Mouse (Mus musculus) limb, embryonic 10.5 days (tissue): ENCODE data around the gene Ccdc107. TPM values are rescaled to one million over a fixed set of nuclear protein-coding genes. Genes with fewer than 3 reads are reported as not detected.

Source experiments
- DNase-seq: peaks from one replicate; pipeline ENCODE4 v3.0.0-alpha.2; 2017; ENCODE audit warnings: low spot score
- H3K27ac ChIP-seq: fragments of 300-500 bp; sonication (generic); 2 replicates; pipeline ENCODE4 v1.5.1; 2016; ENCODE audit warnings: mild to moderate bottlenecking
- H3K27me3 ChIP-seq: fragments of 300-500 bp; sonication (generic); 2 replicates; pipeline ENCODE4 v1.6.1; 2016; ENCODE audit warnings: low read depth, mild to moderate bottlenecking; ENCODE audit not compliant: poor library complexity, severe bottlenecking
- H3K36me3 ChIP-seq: fragments of 300-500 bp; sonication (generic); 2 replicates; pipeline ENCODE4 v1.6.1; 2016; ENCODE audit warnings: mild to moderate bottlenecking, moderate library complexity
- H3K4me1 ChIP-seq: fragments of 300-500 bp; sonication (generic); 2 replicates; pipeline ENCODE4 v1.6.1; 2016
- H3K4me3 ChIP-seq: fragments of 300-500 bp; sonication (generic); 2 replicates; pipeline ENCODE4 v1.5.1; 2016; ENCODE audit warnings: mild to moderate bottlenecking, moderate library complexity
- H3K9me3 ChIP-seq: fragments of 300-500 bp; sonication (generic); replicated peaks from 2 replicates; pipeline ENCODE4 v1.6.1; 2016; ENCODE audit warnings: mild to moderate bottlenecking
- WGBS: fragments of 180-500 bp; shearing (Covaris S2); methylation state at CpG from one replicate; pipeline ENCODE4 v1.1.7; 2016; 5-methylcytosine and 5-hydroxymethylcytosine counted together
- polyA plus RNA-seq: library from polyadenylated mRNA; unstranded; fragments of >200 nt; fragmentation: Nextera tagmentation; extraction: Ambion mirVana; gene quantifications from 2 replicates; pipeline ENCODE4 v1.2.1, GENCODE M21; 2016

Ccdc107 gene
- polyA plus RNA-seq, 1 experiment from 2014 or later: 50.8 TPM

- H3K27me3 ChIP-seq: peaks cover 43% of the 10 kb centered on the region
- peak within 1 kb of the TSS; percentile 85; the same call in 1 of the 2 replicates for H3K27ac ChIP-seq
- H3K4me1 ChIP-seq: peaks cover 30% of the 10 kb centered on the region
- H3K36me3 ChIP-seq: no peaks in the 10 kb centered on the region
- WGBS: 57% methylated on average over 9 of the region's 9 CpGs
- H3K9me3 ChIP-seq: no peaks in the 10 kb centered on the region
- H3K4me3 ChIP-seq: peak within 1 kb of the TSS; percentile 61; the same call in 1 of the 2 replicates
- DNase-seq: no peak
Observed at GRCm38 (mm10) chr4:43506536-43507185, 14.0 kb downstream of the Ccdc107 start, which contains the start of gene Car9. Gene Car9, plus strand, starts transcription at chr4:43506966.

GRCm38 (mm10) chr4:43507938-43508665 is 15.4 kb downstream of the Ccdc107 start:
- H3K4me1 ChIP-seq: peaks cover 34% of the 10 kb centered on the region
- no peaks in the 10 kb centered on the region for H3K9me3 ChIP-seq
- 14% methylated on average over 22 of the region's 22 CpGs for WGBS
- peaks cover 40% of the 10 kb centered on the region for H3K27me3 ChIP-seq
- DNase-seq: no peak
- no peaks in the 10 kb centered on the region for H3K36me3 ChIP-seq
- H3K4me3 ChIP-seq: peak overlapping the region; percentile 61
- peak overlapping the region; percentile 85 for H3K27ac ChIP-seq

- Histone ChIP-seq H3K4me3 (peak overlapping the region; percentile 61), H3K9me3 (no peaks in the 10 kb centered on the region), H3K27ac (peak overlapping the region; percentile 85), H3K27me3 (peaks cover 40% of the 10 kb centered on the region), H3K4me1 (peaks cover 34% of the 10 kb centered on the region), H3K36me3 (no peaks in the 10 kb centered on the region)
- peak; percentile 68 for DNase-seq
- 9% methylated on average over 13 of the region's 13 CpGs for WGBS
Observed at GRCm38 (mm10) chr4:43508666-43508997, 15.9 kb downstream of the Ccdc107 start.

GRCm38 (mm10) chr4:43509109-43509508 is 16.4 kb downstream of the Ccdc107 start:
- Histone ChIP-seq H3K27me3 (peaks cover 40% of the 10 kb centered on the region), H3K4me3 (peak overlapping the region; percentile 61), H3K27ac (peak overlapping the region; percentile 85), H3K36me3 (no peaks in the 10 kb centered on the region), H3K4me1 (peaks cover 34% of the 10 kb centered on the region), H3K9me3 (no peaks in the 10 kb centered on the region)
- 41% methylated on average over 9 of the region's 9 CpGs for WGBS
- DNase-seq: no peak

- Histone ChIP-seq H3K9me3 (no peaks in the 10 kb centered on the region), H3K27ac (no peak overlapping the region), H3K4me3 (no peak overlapping the region), H3K4me1 (peaks cover 40% of the 10 kb centered on the region), H3K36me3 (peaks cover 10% of the 10 kb centered on the region; the same call in 1 of the 2 replicates), H3K27me3 (peaks cover 32% of the 10 kb centered on the region)
- 77% methylated on average over 19 of the region's 19 CpGs for WGBS
- no peak for DNase-seq
Observed at GRCm38 (mm10) chr4:43511675-43512454, 19.2 kb downstream of the Ccdc107 start.

- H3K27ac ChIP-seq: no peak overlapping the region
- WGBS: 63% methylated on average over 7 of the region's 7 CpGs
- no peaks in the 10 kb centered on the region for H3K9me3 ChIP-seq
Observed at GRCm38 (mm10) chr4:43512653-43513052, 20.0 kb downstream of the Ccdc107 start.

GRCm38 (mm10) chr4:43513300-43513699 is 20.6 kb downstream of the Ccdc107 start:
- DNase-seq: no peak
- H3K4me1 ChIP-seq: peaks cover 28% of the 10 kb centered on the region
- H3K27ac ChIP-seq: no peak overlapping the region
- 91% methylated on average over 4 of the region's 4 CpGs for WGBS
- H3K36me3 ChIP-seq: peaks cover 22% of the 10 kb centered on the region
- H3K27me3 ChIP-seq: peaks cover 24% of the 10 kb centered on the region
- no peak overlapping the region for H3K4me3 ChIP-seq
- H3K9me3 ChIP-seq: no peaks in the 10 kb centered on the region

More at GRCm38 (mm10) chr4:43512653-43513052, 20.0 kb downstream of the Ccdc107 start:
- Histone ChIP-seq H3K4me3 (no peak overlapping the region), H3K27me3 (peaks cover 24% of the 10 kb centered on the region), H3K36me3 (peaks cover 16% of the 10 kb centered on the region), H3K4me1 (peaks cover 32% of the 10 kb centered on the region)
- no peak for DNase-seq

GRCm38 (mm10) chr4:43513791-43514190 is 21.1 kb downstream of the Ccdc107 start:
- H3K9me3 ChIP-seq: no peaks in the 10 kb centered on the region
- no peak overlapping the region for H3K27ac ChIP-seq
- H3K4me1 ChIP-seq: peaks cover 28% of the 10 kb centered on the region
- H3K27me3 ChIP-seq: peaks cover 25% of the 10 kb centered on the region
- H3K36me3 ChIP-seq: peaks cover 22% of the 10 kb centered on the region
- no peak overlapping the region for H3K4me3 ChIP-seq
- 81% methylated on average over 4 of the region's 4 CpGs for WGBS
- DNase-seq: no peak

- no peak overlapping the region for H3K4me3 ChIP-seq
- 79% methylated on average over 11 of the region's 11 CpGs for WGBS
- DNase-seq: no peak
- peaks cover 42% of the 10 kb centered on the region for H3K4me1 ChIP-seq
- H3K36me3 ChIP-seq: peaks cover 22% of the 10 kb centered on the region
- H3K27me3 ChIP-seq: peaks cover 33% of the 10 kb centered on the region
- no peaks in the 10 kb centered on the region for H3K9me3 ChIP-seq
- H3K27ac ChIP-seq: peak overlapping the region; percentile 46; the same call in 1 of the 2 replicates
Observed at GRCm38 (mm10) chr4:43515764-43516708, 23.3 kb downstream of the Ccdc107 start.

- H3K27ac ChIP-seq: no peak overlapping the region
- H3K9me3 ChIP-seq: no peaks in the 10 kb centered on the region
- peaks cover 74% of the 10 kb centered on the region for H3K4me1 ChIP-seq
- peaks cover 22% of the 10 kb centered on the region for H3K36me3 ChIP-seq
- WGBS: 13% methylated on average over 10 of the region's 10 CpGs
- H3K27me3 ChIP-seq: peaks cover 66% of the 10 kb centered on the region
- DNase-seq: no peak
- peak overlapping the region; percentile 32 for H3K4me3 ChIP-seq
Observed at GRCm38 (mm10) chr4:43519551-43519950, 26.9 kb downstream of the Ccdc107 start.

- DNase-seq: peak; percentile 90
- peak overlapping the region; percentile 32 for H3K4me3 ChIP-seq
- WGBS: 13% methylated on average over 6 of the region's 6 CpGs
- H3K4me1 ChIP-seq: peaks cover 75% of the 10 kb centered on the region
- H3K27me3 ChIP-seq: peaks cover 70% of the 10 kb centered on the region
- H3K27ac ChIP-seq: no peak overlapping the region
- H3K36me3 ChIP-seq: peaks cover 22% of the 10 kb centered on the region
- H3K9me3 ChIP-seq: no peaks in the 10 kb centered on the region
Observed at GRCm38 (mm10) chr4:43519956-43520355, 27.3 kb downstream of the Ccdc107 start.

- no peak for DNase-seq
- WGBS: 66% methylated on average over 5 of the region's 5 CpGs
- peaks cover 40% of the 10 kb centered on the region for H3K27me3 ChIP-seq
- H3K27ac ChIP-seq: no peak overlapping the region
- H3K36me3 ChIP-seq: peaks cover 21% of the 10 kb centered on the region
- no peaks in the 10 kb centered on the region for H3K9me3 ChIP-seq
- H3K4me3 ChIP-seq: no peak overlapping the region
- peaks cover 18% of the 10 kb centered on the region for H3K4me1 ChIP-seq
Observed at GRCm38 (mm10) chr4:43527880-43528279, 35.2 kb downstream of the Ccdc107 start.
